Mouse (Mus musculus): Measurements from ENCODE around the gene Gm11060.

Gm11060 gene

GRCm38 (mm10) chr2:105117669-105118068 lies 25.9 kb downstream of the Gm11060 start:
- no peak for DNase-seq (ENCODE audit: low read depth, low spot score)

DNA sequence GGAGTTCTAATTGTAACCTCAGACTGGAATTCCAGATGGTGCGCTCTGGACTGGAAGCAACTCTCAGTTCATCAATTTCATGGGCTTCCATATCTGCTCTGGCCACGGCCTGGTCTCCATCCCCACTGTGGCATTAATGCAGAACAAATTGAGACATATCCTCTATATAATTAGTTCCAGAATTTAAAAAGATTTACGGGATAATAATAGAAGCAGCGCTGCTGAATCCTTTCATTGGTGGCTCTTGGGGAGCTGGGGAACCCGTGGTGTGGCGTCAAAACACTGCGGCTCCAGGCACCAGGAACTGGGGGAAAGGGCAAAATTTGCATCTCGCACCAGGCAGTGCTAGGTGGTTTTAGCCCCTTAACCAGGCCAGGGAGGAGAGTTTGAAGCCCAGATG lies 30.4 kb downstream of the Gm11060 start:
- DNase-seq (ENCODE audit: low read depth, low spot score): peak; percentile 63

GRCm38 (mm10) chr2:105122886-105123285 lies 31.1 kb downstream of the Gm11060 start:
- DNase-seq (ENCODE audit: low read depth, low spot score): peak; percentile 28

DNA sequence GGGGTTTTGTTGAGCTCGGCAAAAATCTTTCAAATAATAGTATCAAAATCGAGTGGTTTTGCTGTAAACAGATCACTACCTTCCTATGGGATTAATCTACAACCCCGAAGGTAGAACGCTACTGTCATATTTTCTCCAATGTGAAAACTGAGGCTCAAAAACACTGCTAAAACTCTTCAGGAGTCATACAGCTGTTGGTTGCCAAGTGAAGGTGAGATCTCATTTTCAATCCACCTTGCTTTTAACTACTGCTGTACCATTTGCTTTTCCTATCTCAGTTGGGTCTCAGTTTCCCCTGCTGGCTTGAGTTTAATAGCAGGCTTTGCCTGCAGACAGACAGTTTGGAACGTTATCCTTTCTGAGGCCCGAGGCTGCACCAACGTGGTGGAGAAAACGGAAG lies 31.6 kb downstream of the Gm11060 start:
- peak; percentile 28 for DNase-seq (ENCODE audit: low read depth, low spot score)

DNA sequence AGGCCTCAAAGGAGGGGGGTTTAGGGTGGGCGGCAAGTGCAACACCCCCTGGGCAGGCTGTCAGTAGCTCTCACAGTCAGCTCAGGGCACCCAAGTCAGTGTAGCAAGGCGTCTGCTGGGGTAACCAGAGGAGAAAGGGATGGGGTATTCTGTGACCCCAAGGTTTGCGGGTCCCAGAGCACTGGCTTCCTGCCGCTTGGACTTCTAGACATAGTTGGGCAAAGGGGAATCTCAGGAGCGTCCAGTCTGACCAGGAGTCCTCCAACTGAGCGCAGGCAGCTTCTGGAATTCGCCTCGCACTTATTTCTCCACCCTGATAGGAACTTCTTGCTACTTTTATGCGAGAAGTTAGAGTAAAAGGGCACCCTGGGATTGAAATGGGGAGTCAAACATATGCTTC lies 32.1 kb downstream of the Gm11060 start:
- no peak for DNase-seq (ENCODE audit: low read depth, low spot score)

DNA sequence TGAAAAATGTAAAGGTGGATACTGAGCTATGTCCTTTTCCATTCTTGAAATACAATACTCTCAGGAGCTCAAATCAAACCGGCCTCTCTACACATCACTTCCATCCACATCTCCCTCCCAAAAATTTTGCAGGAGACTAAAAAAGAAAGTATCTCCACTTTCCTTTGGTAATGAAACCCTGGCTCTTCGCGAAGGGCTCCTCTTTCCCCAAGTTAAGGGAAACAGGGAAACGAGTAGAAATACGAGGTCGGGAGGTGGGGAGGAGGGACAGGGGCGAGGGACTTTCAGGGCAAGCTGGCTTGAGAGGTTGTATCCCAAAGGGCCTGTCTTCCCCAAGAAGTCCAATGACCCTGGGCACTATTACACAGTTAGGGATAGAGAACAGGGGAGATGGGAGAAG lies 32.6 kb downstream of the Gm11060 start:
- no peak for DNase-seq (ENCODE audit: low read depth, low spot score)

DNA sequence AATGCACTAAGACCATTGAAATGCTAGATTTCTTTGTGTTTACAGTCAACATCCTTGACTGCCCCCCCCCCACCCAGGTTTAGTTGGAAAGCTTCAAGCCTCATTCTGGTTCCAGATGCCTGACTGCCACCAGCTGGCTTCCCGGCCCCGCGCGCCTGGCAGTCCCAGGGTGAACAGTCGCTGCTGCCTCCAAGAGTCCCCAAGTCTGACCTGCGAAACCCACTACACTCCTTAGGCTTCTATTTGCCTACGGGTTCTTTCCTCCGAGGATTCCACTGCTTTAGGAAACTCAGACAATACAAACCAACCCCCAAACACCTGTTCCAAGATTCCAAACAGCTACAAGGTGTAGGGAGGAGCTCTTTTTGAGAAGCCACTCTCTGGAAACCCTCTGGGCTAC lies 33.4 kb downstream of the Gm11060 start:
- DNase-seq (ENCODE audit: low read depth, low spot score): peak; percentile 39

GRCm38 (mm10) chr2:105125641-105126040 lies 33.8 kb downstream of the Gm11060 start:
- DNase-seq (ENCODE audit: low read depth, low spot score): no peak

- DNase-seq (ENCODE audit: low read depth, low spot score): peak; percentile 90
These were observed 34.5 kb downstream of the Gm11060 start, which contains the start of gene Wt1 for GRCm38 (mm10) chr2:105126279-105126678. Gene Wt1, plus strand, starts transcription at chr2:105126529.

GRCm38 (mm10) chr2:105126691-105127530 lies 35.1 kb downstream of the Gm11060 start:
- peak; percentile 53 for DNase-seq (ENCODE audit: low read depth, low spot score)

- peak; percentile 68 for DNase-seq (ENCODE audit: low read depth, low spot score)
These were observed 36.0 kb downstream of the Gm11060 start for GRCm38 (mm10) chr2:105127531-105128480.

DNA sequence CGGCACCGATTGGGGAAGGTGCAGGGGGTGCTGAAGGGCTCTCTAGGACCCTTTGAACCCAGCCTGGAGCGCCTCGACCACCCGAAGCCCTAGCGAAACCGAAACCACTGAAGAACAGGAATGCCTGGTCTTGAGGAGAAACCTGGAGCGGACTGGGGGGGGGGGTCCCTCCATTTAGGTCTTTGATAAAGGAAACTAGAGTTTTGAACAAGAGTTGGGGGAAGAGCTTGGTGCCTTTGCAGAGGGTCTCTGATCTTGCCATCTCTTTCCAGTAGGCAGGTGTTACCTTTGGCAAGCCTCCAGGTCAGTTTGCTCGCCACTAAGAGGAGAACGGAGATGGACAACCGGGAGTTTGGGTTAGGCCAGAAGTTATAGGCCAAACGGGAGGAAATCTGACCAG lies 36.7 kb downstream of the Gm11060 start:
- DNase-seq (ENCODE audit: low read depth, low spot score): no peak

- peak; percentile 81 for DNase-seq (ENCODE audit: low read depth, low spot score)
These were observed 38.7 kb downstream of the Gm11060 start for GRCm38 (mm10) chr2:105130351-105131060.

- no peak for DNase-seq (ENCODE audit: low read depth, low spot score)
These were observed 39.4 kb downstream of the Gm11060 start for GRCm38 (mm10) chr2:105131061-105131810.

GRCm38 (mm10) chr2:105131811-105132100 lies 39.9 kb downstream of the Gm11060 start:
- DNase-seq (ENCODE audit: low read depth, low spot score): no peak

DNA sequence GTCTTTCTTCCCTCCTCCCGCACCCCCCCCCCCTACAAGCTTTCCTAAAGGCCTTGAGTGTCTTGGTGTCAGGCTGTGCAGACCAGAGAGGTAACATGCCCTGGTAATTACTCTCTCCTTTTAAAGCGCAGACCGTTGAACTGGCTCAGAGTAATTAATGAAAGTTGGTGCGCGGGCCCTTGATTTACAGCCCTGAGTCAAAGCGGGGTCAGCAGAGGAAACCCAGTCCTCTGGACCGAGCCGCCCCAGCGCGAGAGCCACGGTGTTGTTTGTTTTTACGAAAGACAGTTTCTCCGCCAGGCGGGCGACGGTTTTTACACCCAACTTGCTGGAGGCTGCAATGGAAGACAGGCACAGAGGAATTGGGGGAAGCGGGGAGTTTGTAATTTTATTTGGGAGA lies 40.5 kb downstream of the Gm11060 start:
- peak; percentile 14 for DNase-seq (ENCODE audit: low read depth, low spot score)

GRCm38 (mm10) chr2:105132933-105133795 lies 41.3 kb downstream of the Gm11060 start:
- peak; percentile 23 for DNase-seq (ENCODE audit: low read depth, low spot score)

- peak; percentile 86 for DNase-seq (ENCODE audit: low read depth, low spot score)
These were observed 42.5 kb downstream of the Gm11060 start for GRCm38 (mm10) chr2:105134296-105134695.

DNA sequence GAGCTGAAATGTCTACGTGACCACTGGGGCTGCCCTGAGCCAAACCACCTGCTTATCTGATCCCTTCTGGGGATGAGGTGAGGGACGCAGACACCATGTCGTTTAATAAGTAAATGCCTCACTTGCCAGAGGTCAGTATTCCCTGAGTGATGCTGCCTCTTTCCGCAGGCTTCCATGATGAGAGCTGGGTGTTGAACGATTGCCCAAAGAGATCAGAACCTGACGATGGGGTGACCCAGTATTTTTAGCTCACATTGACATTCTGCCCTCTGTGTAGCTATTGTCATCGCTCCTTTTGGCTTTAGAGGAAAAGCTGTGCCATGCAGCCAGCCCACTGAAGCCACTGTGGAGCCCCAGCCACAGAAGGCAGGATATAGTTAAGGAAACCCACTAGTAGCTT lies 47.7 kb downstream of the Gm11060 start:
- no peak for DNase-seq (ENCODE audit: low read depth, low spot score)

- DNase-seq (ENCODE audit: low read depth, low spot score): no peak
These were observed 49.6 kb downstream of the Gm11060 start for GRCm38 (mm10) chr2:105141371-105141770.
